Mouse (Mus musculus) regulatory T cell (primary cell): Measurements from ENCODE around the gene Traf3ip1.
"Not testable (repeated sequence)": the region's sequence is repeated elsewhere in the genome, so short reads cannot be mapped to it uniquely, and the experiment has no call there.

Experiments
- in situ Hi-C: fragments of 300-600 bp; cut with MboI, MseI; formaldehyde crosslinking; loops from one replicate; pipeline ENCODE4 v1.15.1; 2025; ENCODE audit warnings: high pct_unique_total_duplicates

Traf3ip1 gene

DNA sequence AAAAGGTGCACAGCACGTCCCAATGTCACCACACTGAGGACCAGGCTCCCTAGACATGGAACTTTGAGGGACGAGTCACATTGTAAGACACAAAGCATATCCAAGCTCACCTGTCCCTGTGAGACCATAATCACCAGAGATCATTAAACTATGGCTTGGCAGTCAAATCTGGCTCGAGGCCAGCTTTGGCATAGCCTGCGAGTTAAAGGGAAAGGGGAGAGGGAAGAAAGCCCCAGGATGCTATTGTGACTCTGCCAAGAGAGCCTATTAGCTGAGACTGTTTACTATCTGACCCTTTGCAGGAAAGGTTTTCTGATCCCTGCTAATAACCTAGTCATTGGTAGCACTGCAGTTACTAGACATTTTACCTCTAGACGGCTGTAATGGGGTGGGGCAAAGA is 30.0 kb upstream of the Traf3ip1 start:
- in situ Hi-C loops, result no loop called here

DNA sequence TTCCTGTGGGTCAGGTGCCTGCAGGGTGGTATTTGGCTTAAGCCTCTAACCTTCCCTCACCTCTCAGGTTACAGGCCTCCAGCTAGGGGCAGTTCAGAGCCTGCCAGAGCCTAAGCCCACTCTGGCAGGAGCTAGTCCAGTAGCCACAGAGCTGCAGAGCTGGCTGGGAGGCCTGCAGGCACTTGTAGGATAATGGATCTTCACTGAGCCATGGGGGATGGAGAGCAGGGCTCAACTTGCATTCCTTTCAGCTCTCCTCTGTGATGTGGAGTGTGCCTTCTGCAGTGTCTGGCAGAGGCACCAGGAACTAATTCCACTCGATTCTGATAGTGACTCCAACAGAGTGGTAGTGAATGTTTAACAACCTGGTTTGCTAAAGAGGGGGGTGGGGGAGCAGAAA is 29.2 kb upstream of the Traf3ip1 start:
- in situ Hi-C loops, result no loop called here

DNA sequence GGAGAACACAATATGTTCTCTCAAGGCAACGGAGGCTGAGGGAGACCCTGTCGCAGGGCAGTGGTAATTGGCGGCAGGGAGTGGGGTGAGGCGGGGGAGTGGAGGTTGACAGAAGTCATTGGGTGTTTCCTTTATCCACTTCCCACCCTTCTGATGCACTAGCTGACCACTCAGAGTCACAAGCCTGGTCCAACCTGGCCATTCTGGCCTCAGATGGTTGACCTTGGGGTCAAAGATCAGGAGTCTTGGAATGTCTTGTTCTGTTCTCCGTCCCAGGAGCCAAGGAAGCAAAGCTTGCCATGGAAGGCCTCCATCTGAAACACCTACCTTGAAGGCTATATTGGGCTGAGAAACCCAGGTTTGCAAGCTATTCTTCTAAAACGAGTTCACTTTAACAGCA is 28.3 kb upstream of the Traf3ip1 start:
- in situ Hi-C loops, result no loop called here

- in situ Hi-C loops, result no loop called here
Measured at GRCm38 (mm10) chr1:91469888-91470419, 24.5 kb upstream of the Traf3ip1 start.

DNA sequence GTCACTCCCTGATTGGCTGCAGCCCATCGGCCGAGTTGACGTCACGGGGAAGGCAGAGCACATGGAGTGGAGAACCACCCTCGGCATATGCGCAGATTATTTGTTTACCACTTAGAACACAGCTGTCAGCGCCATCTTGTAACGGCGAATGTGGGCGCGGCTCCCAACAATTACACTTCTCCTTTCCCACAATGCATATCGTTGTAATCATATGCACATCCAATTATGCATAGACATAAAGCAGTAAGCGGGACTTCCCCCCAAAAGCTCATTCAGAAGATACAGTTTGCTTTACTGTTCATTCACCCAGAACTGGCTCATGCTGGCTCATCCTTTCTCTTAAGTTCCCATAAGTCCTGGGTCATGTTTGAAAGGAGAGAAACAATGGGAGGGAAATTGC is 16.3 kb upstream of the Traf3ip1 start:
- in situ Hi-C loops, result not testable (repeated sequence)

DNA sequence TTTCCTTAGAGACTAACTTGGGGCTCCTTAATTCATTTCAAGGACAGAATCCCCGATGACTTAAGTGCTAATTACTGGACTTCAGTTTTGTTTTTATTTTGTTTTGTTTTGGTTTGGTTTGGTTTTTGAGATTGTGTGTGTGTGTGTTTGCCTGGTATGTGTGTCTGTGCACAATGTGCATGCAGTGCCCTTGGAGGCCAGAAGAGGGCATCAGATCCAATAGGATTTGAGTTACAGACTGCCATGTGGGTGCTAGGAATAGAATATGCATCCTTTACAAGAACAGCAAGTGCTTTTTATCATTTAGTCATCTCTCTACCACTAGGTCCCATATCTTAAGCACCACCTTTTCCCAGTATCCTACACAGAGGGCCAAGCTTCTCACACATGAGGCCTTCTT is 15.5 kb upstream of the Traf3ip1 start:
- in situ Hi-C loops, result no loop called here

DNA sequence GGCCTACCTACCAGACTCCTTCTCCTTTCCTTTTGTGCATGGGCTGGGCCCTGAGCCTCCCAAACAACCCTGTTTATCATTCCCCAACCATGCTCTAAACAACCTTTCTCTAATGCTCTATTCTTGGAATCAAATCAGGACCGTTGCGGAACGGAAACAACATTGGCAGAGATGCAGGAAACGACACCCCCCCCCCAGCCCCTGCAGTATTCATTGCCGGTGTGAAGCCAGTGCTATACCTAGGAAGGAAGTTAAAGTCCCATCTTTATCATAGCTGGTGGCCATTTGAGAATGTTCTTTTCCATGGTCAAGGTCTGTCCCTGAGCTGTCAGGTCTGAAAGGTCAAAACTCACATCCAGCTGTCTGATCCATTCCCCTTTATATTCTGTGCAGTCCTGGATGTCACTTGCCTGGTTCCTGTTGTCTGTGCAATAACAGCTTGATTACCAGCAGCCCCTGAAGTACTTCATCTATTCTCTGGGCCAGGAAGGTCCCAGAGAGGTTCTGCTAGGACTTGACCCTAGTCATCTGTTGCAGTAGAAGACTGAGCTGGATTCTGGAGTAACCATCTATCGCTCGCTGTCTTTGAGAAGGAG is 11.7 kb upstream of the Traf3ip1 start:
- in situ Hi-C loops, result loop anchor here (5.0 kb wide), 1 partner anchor 55 kb away; no protein-coding TSS in a partner anchor

- in situ Hi-C loops, result loop anchor here (5.0 kb wide), 1 partner anchor 56 kb away; no protein-coding TSS in a partner anchor
Measured at GRCm38 (mm10) chr1:91483304-91484010, 11.0 kb upstream of the Traf3ip1 start.

- in situ Hi-C loops, result loop anchor here (5.0 kb wide), 1 partner anchor 57 kb away; no protein-coding TSS in a partner anchor
Measured at GRCm38 (mm10) chr1:91484011-91484346, 10.5 kb upstream of the Traf3ip1 start.

GRCm38 (mm10) chr1:91485422-91485821 is 9.0 kb upstream of the Traf3ip1 start:
- in situ Hi-C loops, result no loop called here

GRCm38 (mm10) chr1:91486165-91486564 is 8.3 kb upstream of the Traf3ip1 start:
- in situ Hi-C loops, result no loop called here

DNA sequence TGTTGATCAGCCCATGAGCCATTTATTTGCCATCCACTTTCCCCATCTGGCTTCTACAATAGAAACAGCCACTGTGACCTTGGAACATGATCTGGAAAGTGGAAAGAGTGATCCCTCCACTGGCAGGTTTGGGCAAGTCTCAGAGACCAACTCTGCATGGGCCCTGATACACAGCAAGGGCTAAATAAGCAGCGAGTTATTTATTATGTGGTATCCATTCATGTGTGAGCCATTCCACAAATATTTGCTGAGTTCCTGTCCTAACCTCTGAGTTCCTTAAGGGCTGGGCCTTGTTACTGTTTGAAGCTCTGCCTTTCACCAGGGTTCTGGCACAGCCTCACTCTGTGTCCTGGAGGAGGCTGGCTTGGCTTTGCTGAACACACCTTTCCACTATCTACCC is 4.1 kb upstream of the Traf3ip1 start:
- in situ Hi-C loops, result no loop called here

DNA sequence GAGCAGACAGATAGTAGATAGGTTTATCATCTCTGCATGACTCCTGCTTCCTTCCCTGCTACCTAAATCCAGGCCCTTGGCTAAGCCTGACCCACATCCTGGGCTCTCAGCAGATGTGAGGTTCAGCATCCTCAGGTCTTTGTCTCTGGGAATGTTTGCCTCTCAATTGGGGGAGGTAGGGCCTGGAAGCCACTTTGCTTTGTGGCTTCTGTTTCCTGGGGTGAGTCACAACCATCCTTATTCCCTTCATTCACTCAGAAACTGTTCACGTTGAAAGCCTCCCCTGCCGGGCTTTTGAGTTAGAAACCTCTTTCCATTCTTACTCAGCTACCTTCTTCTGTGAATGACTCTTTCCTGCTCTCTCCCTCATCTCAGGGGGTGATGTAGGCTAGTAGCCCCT is 1.7 kb upstream of the Traf3ip1 start:
- in situ Hi-C loops, result no loop called here

GRCm38 (mm10) chr1:91493938-91494337 is 509 bp upstream of the Traf3ip1 start:
- in situ Hi-C loops, result no loop called here

DNA sequence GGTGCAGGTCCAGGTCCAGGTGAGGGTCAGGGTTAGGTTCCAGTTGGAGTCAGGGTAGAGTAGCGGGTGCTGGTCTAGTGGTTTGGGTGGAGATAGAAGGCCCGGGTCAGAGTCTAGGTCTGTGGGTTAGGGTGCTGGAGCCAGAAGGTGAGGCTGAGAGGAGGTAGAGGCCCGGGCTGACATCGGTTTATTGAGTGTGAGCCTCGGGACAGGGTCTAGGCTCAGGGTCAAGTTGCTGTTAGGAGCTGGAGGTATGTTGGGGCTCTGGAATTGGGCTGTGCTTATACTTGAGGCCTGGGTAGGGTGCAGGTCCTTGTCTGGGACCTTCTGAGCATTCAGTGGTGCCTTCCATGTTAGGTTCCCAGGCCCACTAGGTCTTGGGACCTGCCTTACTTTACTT is 874 bp downstream of the Traf3ip1 start:
- in situ Hi-C loops, result no loop called here

- in situ Hi-C loops, result no loop called here
Measured at GRCm38 (mm10) chr1:91498579-91498978, 4.1 kb downstream of the Traf3ip1 start.

GRCm38 (mm10) chr1:91504615-91505014 is 10.2 kb downstream of the Traf3ip1 start:
- in situ Hi-C loops, result no loop called here

GRCm38 (mm10) chr1:91514916-91515315 is 20.5 kb downstream of the Traf3ip1 start:
- in situ Hi-C loops, result no loop called here

- in situ Hi-C loops, result no loop called here
Measured at GRCm38 (mm10) chr1:91515642-91516041, 21.2 kb downstream of the Traf3ip1 start.

GRCm38 (mm10) chr1:91523759-91524158 is 29.3 kb downstream of the Traf3ip1 start:
- in situ Hi-C loops, result no loop called here

- in situ Hi-C loops, result no loop called here
Measured at GRCm38 (mm10) chr1:91525838-91526237, 31.4 kb downstream of the Traf3ip1 start.

- in situ Hi-C loops, result no loop called here
Measured at GRCm38 (mm10) chr1:91530166-91530565, 35.7 kb downstream of the Traf3ip1 start.

DNA sequence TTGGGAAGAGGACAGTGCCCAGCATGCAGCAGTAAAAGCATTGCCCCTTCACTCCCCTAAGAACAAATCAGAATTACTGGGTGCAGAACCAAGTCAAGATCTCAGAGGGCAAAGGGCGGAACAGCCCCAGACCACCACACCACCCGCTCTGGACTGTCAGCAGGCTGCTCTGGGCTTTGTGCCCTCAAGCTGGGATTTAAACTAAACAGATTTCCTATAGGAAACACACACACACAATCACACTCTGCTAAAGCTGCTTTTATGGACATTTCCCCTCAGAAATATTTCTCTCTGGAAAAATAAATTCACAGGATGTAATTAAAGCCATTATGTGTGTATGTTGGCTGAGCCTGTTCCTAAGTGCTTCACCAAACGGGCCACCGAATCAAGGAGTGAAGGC is 37.8 kb downstream of the Traf3ip1 start:
- in situ Hi-C loops, result no loop called here
